Mouse (Mus musculus) hindbrain, embryonic 11.5 days (tissue): Measurements from ENCODE around the gene Eef2. TPM values are rescaled to one million over a fixed set of nuclear protein-coding genes. Genes with fewer than 3 reads are reported as not detected.
A peak's percentile ranks its signal among the peaks of the same experiment; 100 is the strongest.
"Not testable (repeated sequence)": the region's sequence is repeated elsewhere in the genome, so short reads cannot be mapped to it uniquely, and the experiment has no call there.

ENCODE experiments used
- ATAC-seq: fragments of 200-750 bp; cut with Nextera tagmentation; 2 replicates; pipeline ENCODE4 v1.8.0; 2017; ENCODE audit warnings: mild to moderate bottlenecking, moderate TSS enrichment, moderate library complexity; ENCODE audit not compliant: low FRiP score
- DNase-seq: peaks from one replicate; pipeline ENCODE4 v3.0.0-alpha.2; 2015; ENCODE audit warnings: low spot score
- H3K27ac ChIP-seq: fragments of 300-500 bp; sonication (generic); 2 replicates; pipeline ENCODE4 v1.5.1; 2014; ENCODE audit warnings: mild to moderate bottlenecking, low read depth, low read length
- H3K27me3 ChIP-seq: fragments of 300-500 bp; sonication (generic); 2 replicates; pipeline ENCODE4 v1.6.1; 2014; ENCODE audit warnings: mild to moderate bottlenecking, low read length, moderate library complexity, mixed read lengths; ENCODE audit not compliant: control insufficient read depth, insufficient read depth
- H3K36me3 ChIP-seq: fragments of 300-500 bp; sonication (generic); 2 replicates; pipeline ENCODE4 v1.6.1; 2014; ENCODE audit warnings: mild to moderate bottlenecking, low read length, moderate library complexity, mixed read lengths; ENCODE audit not compliant: control insufficient read depth, insufficient read depth
- H3K4me1 ChIP-seq: fragments of 300-500 bp; sonication (generic); replicated peaks from 2 replicates; pipeline ENCODE4 v1.6.1; 2014; ENCODE audit warnings: low read length, mixed read lengths; ENCODE audit not compliant: control insufficient read depth, insufficient read depth
- H3K4me2 ChIP-seq: fragments of 300-500 bp; sonication (generic); replicated peaks from 2 replicates; pipeline ENCODE4 v1.6.1; 2014; ENCODE audit warnings: mild to moderate bottlenecking, low read depth, low read length
- H3K4me3 ChIP-seq: fragments of 300-500 bp; sonication (generic); 2 replicates; pipeline ENCODE4 v1.5.1; 2014; ENCODE audit warnings: low read depth, low read length
- H3K9ac ChIP-seq: fragments of 300-500 bp; sonication (generic); 2 replicates; pipeline ENCODE4 v1.6.1; 2014; ENCODE audit warnings: low read depth, low read length
- H3K9me3 ChIP-seq: fragments of 300-500 bp; sonication (generic); 2 replicates; pipeline ENCODE4 v1.6.1; 2016; ENCODE audit warnings: low read length; ENCODE audit not compliant: control insufficient read depth
- whole genome bisulfite sequencing: fragments of 180-500 bp; shearing (Covaris S2); extraction: QIAGEN DNeasy Blood & Tissue Kit; methylation state at CpG from one replicate; pipeline ENCODE4 v1.1.7; 2014; 5-methylcytosine and 5-hydroxymethylcytosine counted together
- polyA plus RNA-seq: library from polyadenylated mRNA; unstranded; fragments of >200 nt; fragmentation: Nextera tagmentation; extraction: Ambion mirVana; gene quantifications from 2 replicates; pipeline ENCODE4 v1.2.1, GENCODE M21; 2014

Eef2 gene
- polyA plus RNA-seq, 1 experiment from 2014 or later: 380 TPM

GRCm38 (mm10) chr10:81217267-81217666, 40.8 kb downstream of the Eef2 start:
- DNase-seq, H3K36me3 ChIP-seq, H3K4me1 ChIP-seq, H3K27ac ChIP-seq, H3K4me3 ChIP-seq, H3K9me3 ChIP-seq, ATAC-seq, H3K4me2 ChIP-seq, H3K9ac ChIP-seq, H3K27me3 ChIP-seq: not testable (repeated sequence)
- 19% methylated on average over 1 of the region's 1 CpGs for WGBS

GRCm38 (mm10) chr10:81217964-81218363, 41.5 kb downstream of the Eef2 start:
- WGBS: 42% methylated on average over 7 of the region's 7 CpGs
- no peak overlapping the region for H3K4me2 ChIP-seq
- no peak overlapping the region for H3K9ac ChIP-seq
- ATAC-seq: no peak
- no peaks in the 10 kb centered on the region for H3K9me3 ChIP-seq
- H3K4me1 ChIP-seq: no peaks in the 10 kb centered on the region
- no peak overlapping the region for H3K27ac ChIP-seq
- no peaks in the 10 kb centered on the region; the same call in 1 of the 2 replicates for H3K36me3 ChIP-seq
- DNase-seq: peak; percentile 72
- H3K27me3 ChIP-seq: no peaks in the 10 kb centered on the region
- no peak overlapping the region for H3K4me3 ChIP-seq

GRCm38 (mm10) chr10:81221402-81222015, 45.1 kb downstream of the Eef2 start:
- Histone ChIP-seq H3K27ac (no peak overlapping the region), H3K9me3 (no peaks in the 10 kb centered on the region), H3K4me2 (no peak overlapping the region), H3K27me3 (no peaks in the 10 kb centered on the region), H3K9ac (no peak overlapping the region), H3K4me1 (no peaks in the 10 kb centered on the region), H3K36me3 (no peaks in the 10 kb centered on the region), H3K4me3 (no peak overlapping the region)
- ATAC-seq: no peak
- no peak for DNase-seq
- WGBS: 87% methylated on average over 5 of the region's 5 CpGs

GRCm38 (mm10) chr10:81223731-81224130, 47.3 kb downstream of the Eef2 start:
- not testable (repeated sequence) for H3K9ac ChIP-seq, H3K4me1 ChIP-seq, H3K27me3 ChIP-seq, H3K4me2 ChIP-seq, H3K27ac ChIP-seq, DNase-seq, H3K4me3 ChIP-seq, H3K9me3 ChIP-seq, H3K36me3 ChIP-seq, ATAC-seq
- WGBS: 65% methylated on average over 2 of the region's 2 CpGs

- whole genome bisulfite sequencing: 9% methylated on average over 20 of the region's 20 CpGs
- peaks cover 3% of the 10 kb centered on the region; the same call in 1 of the 2 replicates for H3K4me1 ChIP-seq
- H3K4me3 ChIP-seq: peak overlapping the region; percentile 56
- peak overlapping the region; percentile 55 for H3K4me2 ChIP-seq
- H3K9ac ChIP-seq: peak overlapping the region; percentile 71
- ATAC-seq (no peak), DNase-seq (peak; percentile 28)
- H3K36me3 ChIP-seq: no peaks in the 10 kb centered on the region
- H3K9me3 ChIP-seq: no peaks in the 10 kb centered on the region
- peaks cover 13% of the 10 kb centered on the region for H3K27me3 ChIP-seq
- H3K27ac ChIP-seq: peak overlapping the region; percentile 74
These were observed 53.5 kb downstream of the Eef2 start for GRCm38 (mm10) chr10:81229735-81230437.

GRCm38 (mm10) chr10:81230438-81231332, 54.3 kb downstream of the Eef2 start, which contains the start of gene Atcay:
Gene Atcay, minus strand, starts transcription at chr10:81230833.
- H3K27me3 ChIP-seq: peaks cover 13% of the 10 kb centered on the region
- peaks cover 3% of the 10 kb centered on the region; the same call in 1 of the 2 replicates for H3K4me1 ChIP-seq
- WGBS: 10% methylated on average over 27 of the region's 27 CpGs
- H3K9me3 ChIP-seq: no peaks in the 10 kb centered on the region
- peak within 1 kb of the TSS; percentile 56 for H3K4me3 ChIP-seq
- ATAC-seq (peak; percentile 88), DNase-seq (peak; percentile 74)
- peak within 1 kb of the TSS; percentile 74 for H3K27ac ChIP-seq
- peak within 1 kb of the TSS; percentile 55 for H3K4me2 ChIP-seq
- H3K9ac ChIP-seq: peak within 1 kb of the TSS; percentile 71
- no peaks in the 10 kb centered on the region for H3K36me3 ChIP-seq

- WGBS: 46% methylated on average over 7 of the region's 7 CpGs
- H3K9ac ChIP-seq: no peak overlapping the region
- peak overlapping the region; percentile 55; the same call in 1 of the 2 replicates for H3K4me2 ChIP-seq
- no peaks in the 10 kb centered on the region for H3K9me3 ChIP-seq
- peaks cover 13% of the 10 kb centered on the region for H3K27me3 ChIP-seq
- DNase-seq: no peak
- H3K4me1 ChIP-seq: peaks cover 3% of the 10 kb centered on the region; the same call in 1 of the 2 replicates
- no peaks in the 10 kb centered on the region for H3K36me3 ChIP-seq
- ATAC-seq: no peak; the same call in 1 of the 2 replicates
- H3K4me3 ChIP-seq: no peak overlapping the region
- no peak overlapping the region for H3K27ac ChIP-seq
These were observed 55.0 kb downstream of the Eef2 start for GRCm38 (mm10) chr10:81231436-81231835.
